Mouse (Mus musculus): ENCODE measurements around the gene Ptpra. TPM values are rescaled to one million over a fixed set of nuclear protein-coding genes. Genes with fewer than 3 reads are reported as not detected.

The Ptpra gene
- polyA plus RNA-seq, 1 experiment from 2014 or later, result 138 TPM

GRCm38 (mm10) chr2:130424126-130424853 lies 25.8 kb upstream of the Ptpra start, which contains the start of the genes Vps16 and Pced1a:
TSS of gene Vps16 (plus strand) at chr2:130424339.
TSS of gene Pced1a (minus strand) at chr2:130424701.
- Histone ChIP-seq H3K9ac (peak within 1 kb of the TSS; percentile 89), H3K27me3 (no peaks in the 10 kb centered on the region), H3K4me2 (peak within 1 kb of the TSS; percentile 84), H3K27ac (peak within 1 kb of the TSS; percentile 90), H3K4me1 (peaks cover 31% of the 10 kb centered on the region), H3K4me3 (replicated peaks) (peak within 1 kb of the TSS; percentile 72), H3K9me3 (no peaks in the 10 kb centered on the region), H3K36me3 (replicated peaks) (peaks cover 15% of the 10 kb centered on the region; the same call in 1 of the 2 replicates)
- WGBS, result under 1% methylated on average over 58 of the region's 58 CpGs
- ATAC-seq (ENCODE audit: low FRiP score), result peak; percentile 96

GRCm38 (mm10) chr2:130425112-130425511 lies 25.0 kb upstream of the Ptpra start:
- H3K27me3 ChIP-seq, result no peaks in the 10 kb centered on the region
- peak overlapping the region; percentile 72 for H3K4me3 ChIP-seq (replicated peaks)
- no peaks in the 10 kb centered on the region for H3K9me3 ChIP-seq
- H3K9ac ChIP-seq, result peak overlapping the region; percentile 89
- H3K4me1 ChIP-seq, result peaks cover 31% of the 10 kb centered on the region
- no peak for ATAC-seq (ENCODE audit: low FRiP score)
- H3K27ac ChIP-seq, result 0 out of 2 replicates have a peak overlapping the region, but pooled peaks have one; percentile 90
- H3K36me3 ChIP-seq (replicated peaks), result peaks cover 12% of the 10 kb centered on the region; the same call in 1 of the 2 replicates
- peak overlapping the region; percentile 84 for H3K4me2 ChIP-seq
- WGBS, result 48% methylated on average over 5 of the region's 5 CpGs

- peaks cover 8% of the 10 kb centered on the region; the same call in 1 of the 2 replicates for H3K36me3 ChIP-seq (replicated peaks)
- H3K4me3 ChIP-seq (replicated peaks), result no peak overlapping the region
- H3K27ac ChIP-seq, result no peak overlapping the region
- H3K4me1 ChIP-seq, result peaks cover 11% of the 10 kb centered on the region
- 58% methylated on average over 2 of the region's 2 CpGs for WGBS
- no peaks in the 10 kb centered on the region for H3K9me3 ChIP-seq
- no peak overlapping the region for H3K9ac ChIP-seq
- no peaks in the 10 kb centered on the region for H3K27me3 ChIP-seq
- ATAC-seq (ENCODE audit: low FRiP score), result no peak
- no peak overlapping the region for H3K4me2 ChIP-seq
These were observed 20.2 kb upstream of the Ptpra start for GRCm38 (mm10) chr2:130429851-130430250.

GRCm38 (mm10) chr2:130430484-130430883 lies 19.6 kb upstream of the Ptpra start:
- H3K27ac ChIP-seq, result no peak overlapping the region
- peaks cover 8% of the 10 kb centered on the region; the same call in 1 of the 2 replicates for H3K36me3 ChIP-seq (replicated peaks)
- no peak overlapping the region for H3K4me2 ChIP-seq
- peaks cover 5% of the 10 kb centered on the region for H3K4me1 ChIP-seq
- H3K4me3 ChIP-seq (replicated peaks), result no peak overlapping the region
- no peak overlapping the region for H3K9ac ChIP-seq
- no peak for ATAC-seq (ENCODE audit: low FRiP score)
- H3K9me3 ChIP-seq, result no peaks in the 10 kb centered on the region
- WGBS, result 86% methylated on average over 3 of the region's 3 CpGs
- no peaks in the 10 kb centered on the region for H3K27me3 ChIP-seq

GRCm38 (mm10) chr2:130432157-130432556 lies 17.9 kb upstream of the Ptpra start:
- Histone ChIP-seq H3K9ac (no peak overlapping the region), H3K4me2 (no peak overlapping the region), H3K4me3 (replicated peaks) (no peak overlapping the region), H3K9me3 (no peaks in the 10 kb centered on the region), H3K36me3 (replicated peaks) (peaks cover 8% of the 10 kb centered on the region; the same call in 1 of the 2 replicates), H3K27ac (no peak overlapping the region), H3K27me3 (no peaks in the 10 kb centered on the region), H3K4me1 (no peaks in the 10 kb centered on the region)
- WGBS, result 89% methylated on average over 3 of the region's 3 CpGs
- no peak for ATAC-seq (ENCODE audit: low FRiP score)

- WGBS, result 27% methylated on average over 4 of the region's 4 CpGs
These were observed 16.9 kb upstream of the Ptpra start for GRCm38 (mm10) chr2:130433152-130433551.

GRCm38 (mm10) chr2:130436769-130437168 lies 13.3 kb upstream of the Ptpra start:
- Histone ChIP-seq H3K4me1 (no peaks in the 10 kb centered on the region), H3K36me3 (replicated peaks) (peaks cover 48% of the 10 kb centered on the region), H3K27ac (no peak overlapping the region), H3K4me3 (replicated peaks) (no peak overlapping the region), H3K4me2 (no peak overlapping the region), H3K9me3 (no peaks in the 10 kb centered on the region), H3K27me3 (no peaks in the 10 kb centered on the region), H3K9ac (no peak overlapping the region)
- WGBS, result 92% methylated on average over 1 of the region's 1 CpGs
- no peak for ATAC-seq (ENCODE audit: low FRiP score)

More at GRCm38 (mm10) chr2:130433152-130433551, 16.9 kb upstream of the Ptpra start:
- Histone ChIP-seq H3K4me3 (replicated peaks) (no peak overlapping the region), H3K27me3 (no peaks in the 10 kb centered on the region), H3K36me3 (replicated peaks) (peaks cover 13% of the 10 kb centered on the region), H3K9me3 (no peaks in the 10 kb centered on the region), H3K9ac (no peak overlapping the region), H3K4me1 (no peaks in the 10 kb centered on the region), H3K27ac (no peak overlapping the region), H3K4me2 (no peak overlapping the region)
- peak; percentile 63 for ATAC-seq (ENCODE audit: low FRiP score)

GRCm38 (mm10) chr2:130438861-130439260 lies 11.2 kb upstream of the Ptpra start:
- Histone ChIP-seq H3K4me2 (no peak overlapping the region), H3K36me3 (replicated peaks) (peaks cover 63% of the 10 kb centered on the region), H3K9ac (no peak overlapping the region), H3K27ac (no peak overlapping the region), H3K4me3 (replicated peaks) (no peak overlapping the region), H3K27me3 (no peaks in the 10 kb centered on the region), H3K4me1 (no peaks in the 10 kb centered on the region), H3K9me3 (no peaks in the 10 kb centered on the region)
- 99% methylated on average over 3 of the region's 3 CpGs for WGBS
- ATAC-seq (ENCODE audit: low FRiP score), result no peak

GRCm38 (mm10) chr2:130439840-130440480 lies 10.1 kb upstream of the Ptpra start:
- Histone ChIP-seq H3K9ac (no peak overlapping the region), H3K36me3 (replicated peaks) (peaks cover 69% of the 10 kb centered on the region), H3K27me3 (no peaks in the 10 kb centered on the region), H3K9me3 (no peaks in the 10 kb centered on the region), H3K4me2 (no peak overlapping the region), H3K4me3 (replicated peaks) (no peak overlapping the region), H3K4me1 (no peaks in the 10 kb centered on the region), H3K27ac (no peak overlapping the region)
- no peak for ATAC-seq (ENCODE audit: low FRiP score)
- 90% methylated on average over 4 of the region's 4 CpGs for WGBS

- Histone ChIP-seq H3K27ac (no peak overlapping the region), H3K4me3 (replicated peaks) (no peak overlapping the region), H3K27me3 (no peaks in the 10 kb centered on the region), H3K4me1 (no peaks in the 10 kb centered on the region), H3K9ac (no peak overlapping the region), H3K36me3 (replicated peaks) (peaks cover 75% of the 10 kb centered on the region), H3K4me2 (no peak overlapping the region), H3K9me3 (no peaks in the 10 kb centered on the region)
- ATAC-seq (ENCODE audit: low FRiP score), result no peak
- 86% methylated on average over 10 of the region's 10 CpGs for WGBS
These were observed 7.9 kb upstream of the Ptpra start for GRCm38 (mm10) chr2:130442162-130442561.

- H3K36me3 ChIP-seq (replicated peaks), result peaks cover 16% of the 10 kb centered on the region
- ATAC-seq (ENCODE audit: low FRiP score), result no peak
- H3K27me3 ChIP-seq, result peaks cover 13% of the 10 kb centered on the region
These were observed 1.6 kb upstream of the Ptpra start for GRCm38 (mm10) chr2:130448449-130448848.

GRCm38 (mm10) chr2:130449021-130449793 lies 871 bp upstream of the Ptpra start:
- 0 out of 2 replicates have a peak, but pooled peaks have one; percentile 7 for ATAC-seq (ENCODE audit: low FRiP score)
- Histone ChIP-seq H3K9me3 (no peaks in the 10 kb centered on the region), H3K4me1 (peaks cover 27% of the 10 kb centered on the region), H3K4me3 (replicated peaks) (peak overlapping the region; percentile 87), H3K36me3 (replicated peaks) (peaks cover 9% of the 10 kb centered on the region), H3K27me3 (peaks cover 13% of the 10 kb centered on the region), H3K9ac (peak overlapping the region; percentile 92), H3K4me2 (peak overlapping the region; percentile 67), H3K27ac (no peak overlapping the region)
- 8% methylated on average over 17 of the region's 17 CpGs for WGBS

More at GRCm38 (mm10) chr2:130448449-130448848, 1.6 kb upstream of the Ptpra start:
- H3K27ac ChIP-seq, result no peak overlapping the region
- peaks cover 26% of the 10 kb centered on the region for H3K4me1 ChIP-seq
- H3K9me3 ChIP-seq, result no peaks in the 10 kb centered on the region
- H3K9ac ChIP-seq, result no peak overlapping the region
- no peak overlapping the region for H3K4me2 ChIP-seq
- no peak overlapping the region for H3K4me3 ChIP-seq (replicated peaks)

All from forebrain, embryonic 12.5 days (tissue).